Mouse (Mus musculus) intestine, embryonic 16.5 days (tissue): ENCODE measurements around the gene Lcn6. TPM values are rescaled to one million over a fixed set of nuclear protein-coding genes. Genes with fewer than 3 reads are reported as not detected.

Source experiments
- ATAC-seq: fragments of 200-750 bp; cut with Nextera tagmentation; 2 replicates; pipeline ENCODE4 v1.8.0; 2017; ENCODE audit warnings: moderate TSS enrichment, moderate library complexity
- H3K27ac ChIP-seq: fragments of 300-500 bp; sonication (generic); 2 replicates; pipeline ENCODE4 v1.5.1; 2014; ENCODE audit warnings: mild to moderate bottlenecking, low read length
- H3K27me3 ChIP-seq: fragments of 300-500 bp; sonication (generic); replicated peaks from 2 replicates; pipeline ENCODE4 v1.6.1; 2014; ENCODE audit warnings: low read length, control low read depth, mixed read lengths; ENCODE audit not compliant: control insufficient read depth, insufficient read depth
- H3K36me3 ChIP-seq: fragments of 300-500 bp; sonication (generic); 2 replicates; pipeline ENCODE4 v1.6.1; 2014; ENCODE audit warnings: low read length, control low read depth; ENCODE audit not compliant: control insufficient read depth, insufficient read depth
- H3K4me1 ChIP-seq: fragments of 300-500 bp; sonication (generic); 2 replicates; pipeline ENCODE4 v1.6.1; 2014; ENCODE audit warnings: low read length, control low read depth, mixed read lengths; ENCODE audit not compliant: control insufficient read depth, insufficient read depth
- H3K4me2 ChIP-seq: fragments of 300-500 bp; sonication (generic); 2 replicates; pipeline ENCODE4 v1.6.1; 2014; ENCODE audit warnings: low read depth, low read length, control low read depth
- H3K4me3 ChIP-seq: fragments of 300-500 bp; sonication (generic); 2 replicates; pipeline ENCODE4 v1.5.1; 2014; ENCODE audit warnings: mild to moderate bottlenecking, low read length
- H3K9ac ChIP-seq: fragments of 300-500 bp; sonication (generic); 2 replicates; pipeline ENCODE4 v1.6.1; 2014; ENCODE audit warnings: low read depth, low read length
- H3K9me3 ChIP-seq: fragments of 300-500 bp; sonication (generic); 2 replicates; pipeline ENCODE4 v1.6.1; 2016; ENCODE audit warnings: low read length, control low read depth; ENCODE audit not compliant: control insufficient read depth
- WGBS: fragments of 180-500 bp; shearing (Covaris S2); extraction: QIAGEN DNeasy Blood & Tissue Kit; methylation state at CpG from one replicate; pipeline ENCODE4 v1.1.7; 2014; 5-methylcytosine and 5-hydroxymethylcytosine counted together
- polyA plus RNA-seq: library from polyadenylated mRNA; unstranded; fragments of >200 nt; fragmentation: Nextera tagmentation; extraction: Ambion mirVana; gene quantifications from 2 replicates; pipeline ENCODE4 v1.2.1, GENCODE M21; 2015

The Lcn6 gene
- polyA plus RNA-seq, 1 experiment from 2014 or later: not detected

DNA sequence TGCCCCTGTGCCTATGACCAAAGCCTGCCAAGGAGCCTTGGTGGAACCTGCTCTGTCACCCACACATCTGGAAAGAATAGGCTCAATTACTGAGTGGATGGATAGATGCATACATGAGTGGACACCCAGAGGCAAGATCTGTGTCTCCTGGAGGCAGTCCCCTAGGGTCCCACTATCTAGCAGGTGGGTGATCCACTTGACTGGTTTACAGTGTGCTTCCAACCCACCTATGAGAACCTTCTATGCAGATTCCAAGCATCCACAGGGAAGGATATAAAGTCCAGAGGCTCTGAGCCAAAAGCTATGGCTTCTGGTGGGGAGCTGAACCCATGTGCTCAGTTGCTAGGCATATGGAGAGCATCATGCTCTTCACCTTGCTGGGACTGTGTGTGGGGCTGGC, 18.9 kb upstream of the Lcn6 start, which contains the start of gene Lcn5:
Gene Lcn5 (plus strand): TSS at position 301 of the 400 bp plus-strand sequence.
- H3K27ac ChIP-seq: no peak within 1 kb of the TSS
- no peak within 1 kb of the TSS for H3K4me2 ChIP-seq
- no peaks in the 10 kb centered on the region for H3K27me3 ChIP-seq
- no peaks in the 10 kb centered on the region for H3K9me3 ChIP-seq
- ATAC-seq: no peak
- H3K4me1 ChIP-seq: no peaks in the 10 kb centered on the region
- no peak within 1 kb of the TSS for H3K9ac ChIP-seq
- H3K36me3 ChIP-seq: no peaks in the 10 kb centered on the region
- H3K4me3 ChIP-seq: no peak within 1 kb of the TSS

DNA sequence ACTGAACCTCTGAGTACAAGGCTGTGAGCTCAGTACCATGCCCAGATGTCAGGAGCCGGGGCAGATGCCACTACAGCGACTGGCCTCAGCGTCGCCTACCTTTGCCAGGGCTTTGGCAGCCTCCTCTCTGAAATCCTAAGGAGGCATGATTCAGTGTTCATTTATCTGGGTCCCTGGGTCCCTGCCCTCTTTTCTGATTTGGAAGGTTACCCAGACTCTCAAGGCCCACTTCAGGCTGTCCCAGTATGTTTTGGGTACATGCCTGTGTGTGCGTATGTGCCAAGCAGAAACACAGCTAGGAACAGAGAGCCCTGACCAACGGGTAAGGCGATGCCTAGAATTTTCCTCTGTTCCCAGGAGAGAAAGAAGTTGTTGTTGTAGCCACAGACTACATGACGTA, 16.3 kb upstream of the Lcn6 start:
- Histone ChIP-seq H3K27ac (no peak overlapping the region), H3K4me1 (no peaks in the 10 kb centered on the region), H3K4me2 (no peak overlapping the region), H3K36me3 (no peaks in the 10 kb centered on the region), H3K27me3 (no peaks in the 10 kb centered on the region), H3K9ac (no peak overlapping the region), H3K4me3 (no peak overlapping the region), H3K9me3 (no peaks in the 10 kb centered on the region)
- no peak for ATAC-seq
- 84% methylated on average over 8 of the region's 8 CpGs for WGBS

- H3K9me3 ChIP-seq: no peaks in the 10 kb centered on the region
- ATAC-seq: no peak
- H3K4me2 ChIP-seq: no peak overlapping the region
- H3K9ac ChIP-seq: no peak overlapping the region
- H3K27me3 ChIP-seq: no peaks in the 10 kb centered on the region
- no peak overlapping the region for H3K4me3 ChIP-seq
- H3K27ac ChIP-seq: no peak overlapping the region
- 86% methylated on average over 6 of the region's 6 CpGs for WGBS
- H3K36me3 ChIP-seq: no peaks in the 10 kb centered on the region
- no peaks in the 10 kb centered on the region for H3K4me1 ChIP-seq
These were observed 15.2 kb upstream of the Lcn6 start for GRCm38 (mm10) chr2:25661245-25661970.

DNA sequence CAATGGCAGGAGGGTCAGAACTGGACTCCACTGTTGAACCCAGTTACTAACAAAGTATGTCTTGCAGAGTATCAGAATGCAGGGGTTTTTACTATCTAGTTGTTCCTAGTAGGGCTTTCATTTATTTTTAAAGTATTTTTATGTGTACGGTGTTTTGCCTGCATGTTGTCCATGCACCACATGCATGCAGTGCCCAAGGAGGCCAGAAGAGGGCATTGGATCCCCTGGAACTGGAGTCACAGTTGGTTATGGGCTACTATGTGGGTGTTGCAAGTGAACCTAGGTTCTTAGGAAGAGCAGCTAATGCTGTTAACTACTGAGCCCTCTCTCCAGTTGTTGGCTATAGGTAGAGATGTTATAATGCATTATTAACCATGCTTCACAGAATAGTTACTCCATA, 13.1 kb upstream of the Lcn6 start:
- no peaks in the 10 kb centered on the region for H3K4me1 ChIP-seq
- H3K9ac ChIP-seq: no peak overlapping the region
- H3K36me3 ChIP-seq: no peaks in the 10 kb centered on the region
- ATAC-seq: no peak
- H3K27ac ChIP-seq: no peak overlapping the region
- H3K4me2 ChIP-seq: no peak overlapping the region
- no peak overlapping the region for H3K4me3 ChIP-seq
- H3K9me3 ChIP-seq: no peaks in the 10 kb centered on the region
- H3K27me3 ChIP-seq: no peaks in the 10 kb centered on the region
- WGBS: 60% methylated on average over 1 of the region's 1 CpGs

GRCm38 (mm10) chr2:25664125-25664524, 12.5 kb upstream of the Lcn6 start:
- H3K4me1 ChIP-seq: no peaks in the 10 kb centered on the region
- H3K4me2 ChIP-seq: no peak overlapping the region
- 88% methylated on average over 5 of the region's 5 CpGs for WGBS
- ATAC-seq: no peak
- no peak overlapping the region for H3K4me3 ChIP-seq
- no peak overlapping the region for H3K9ac ChIP-seq
- no peaks in the 10 kb centered on the region for H3K9me3 ChIP-seq
- no peaks in the 10 kb centered on the region for H3K36me3 ChIP-seq
- no peaks in the 10 kb centered on the region for H3K27me3 ChIP-seq
- H3K27ac ChIP-seq: no peak overlapping the region

- no peak overlapping the region for H3K27ac ChIP-seq
- ATAC-seq: no peak
- no peaks in the 10 kb centered on the region for H3K27me3 ChIP-seq
- no peak overlapping the region for H3K9ac ChIP-seq
- no peaks in the 10 kb centered on the region for H3K9me3 ChIP-seq
- H3K4me3 ChIP-seq: no peak overlapping the region
- WGBS: 63% methylated on average over 1 of the region's 1 CpGs
- no peak overlapping the region for H3K4me2 ChIP-seq
- H3K36me3 ChIP-seq: no peaks in the 10 kb centered on the region
- H3K4me1 ChIP-seq: no peaks in the 10 kb centered on the region
These were observed 10.1 kb upstream of the Lcn6 start for GRCm38 (mm10) chr2:25666516-25666915.

DNA sequence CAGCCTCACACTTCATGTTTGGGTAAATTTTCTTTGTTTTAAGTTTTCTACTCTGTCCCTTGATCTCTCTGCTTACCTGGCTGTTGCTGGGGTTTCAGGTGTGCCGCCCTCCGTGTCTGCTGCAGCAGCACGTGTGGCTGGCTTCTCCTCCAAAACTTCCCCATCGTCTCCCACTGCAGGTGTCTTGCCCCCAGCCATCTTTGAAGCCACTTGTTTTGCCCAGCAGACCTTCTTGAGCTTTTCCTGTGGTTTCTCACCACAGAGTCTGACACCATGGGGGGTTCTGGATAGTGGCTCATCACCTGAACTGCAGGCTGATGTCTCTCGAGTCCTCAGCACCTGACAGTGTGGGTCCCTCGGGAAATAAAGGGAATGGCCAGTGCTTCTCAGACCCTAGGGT, 3.0 kb downstream of the Lcn6 start:
- Histone ChIP-seq H3K9ac (no peak overlapping the region), H3K27me3 (0 out of 2 replicates have a peak, but pooled peaks cover 2% of the 10 kb centered on the region), H3K27ac (no peak overlapping the region), H3K4me2 (no peak overlapping the region), H3K4me3 (no peak overlapping the region), H3K4me1 (no peaks in the 10 kb centered on the region), H3K9me3 (no peaks in the 10 kb centered on the region), H3K36me3 (no peaks in the 10 kb centered on the region)
- no peak for ATAC-seq
- WGBS: 78% methylated on average over 6 of the region's 6 CpGs

DNA sequence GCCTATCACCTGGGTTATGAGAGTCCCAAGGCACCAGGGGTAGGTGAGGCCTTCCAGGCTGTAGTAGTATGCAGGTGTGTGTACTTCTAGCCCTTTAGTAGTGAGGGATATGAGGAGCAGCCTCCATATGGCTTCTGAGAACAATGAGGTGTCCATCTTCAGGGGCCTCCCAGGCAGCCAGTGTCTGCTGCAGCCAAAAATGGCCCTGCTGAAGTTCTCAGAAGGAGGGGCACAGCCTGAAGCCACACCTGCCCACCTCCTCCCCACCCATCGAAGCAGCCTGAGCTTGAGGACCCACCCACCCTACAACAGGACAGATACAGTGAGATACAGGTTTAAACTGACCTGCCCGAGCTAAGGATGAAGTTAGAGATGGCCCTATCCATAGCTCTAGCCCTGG, 5.8 kb downstream of the Lcn6 start, which contains the start of gene Lcn10:
Gene Lcn10 (plus strand): TSS at position 301 of the 400 bp plus-strand sequence.
- Histone ChIP-seq H3K4me2 (no peak within 1 kb of the TSS), H3K4me3 (no peak within 1 kb of the TSS), H3K27me3 (0 out of 2 replicates have a peak, but pooled peaks cover 1% of the 10 kb centered on the region), H3K4me1 (no peaks in the 10 kb centered on the region), H3K27ac (no peak within 1 kb of the TSS), H3K9me3 (no peaks in the 10 kb centered on the region), H3K36me3 (no peaks in the 10 kb centered on the region), H3K9ac (no peak within 1 kb of the TSS)
- WGBS: 63% methylated on average over 2 of the region's 2 CpGs
- no peak for ATAC-seq

GRCm38 (mm10) chr2:25686941-25687340, 10.4 kb downstream of the Lcn6 start:
- no peak overlapping the region for H3K4me3 ChIP-seq
- H3K27me3 ChIP-seq: no peaks in the 10 kb centered on the region
- no peaks in the 10 kb centered on the region for H3K9me3 ChIP-seq
- H3K36me3 ChIP-seq: no peaks in the 10 kb centered on the region
- H3K9ac ChIP-seq: no peak overlapping the region
- 80% methylated on average over 4 of the region's 4 CpGs for WGBS
- H3K27ac ChIP-seq: no peak overlapping the region
- no peaks in the 10 kb centered on the region for H3K4me1 ChIP-seq
- ATAC-seq: no peak
- no peak overlapping the region for H3K4me2 ChIP-seq

DNA sequence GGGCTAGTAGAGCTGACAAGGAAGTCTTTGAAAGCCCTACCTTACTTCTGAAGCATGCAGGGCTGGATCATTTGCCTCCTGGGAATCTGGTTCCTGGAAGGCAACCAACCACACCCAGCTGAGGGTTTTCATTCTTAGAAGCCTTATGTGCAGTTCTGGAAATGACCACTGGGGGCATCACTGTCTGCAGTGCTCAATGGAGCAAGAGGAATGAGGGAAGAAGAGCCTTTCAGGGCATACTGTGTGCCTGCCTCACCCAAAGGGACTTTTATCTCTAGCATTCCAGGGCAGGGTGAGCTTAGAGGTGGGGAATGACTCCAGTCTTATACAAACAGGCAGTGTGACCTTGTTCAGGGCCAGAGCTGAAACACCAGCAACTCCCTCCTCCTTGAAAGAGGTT, 18.0 kb downstream of the Lcn6 start:
- H3K4me2 ChIP-seq: no peak overlapping the region
- H3K27ac ChIP-seq: no peak overlapping the region
- H3K4me3 ChIP-seq: no peak overlapping the region
- peak; percentile 79 for ATAC-seq
- no peak overlapping the region for H3K9ac ChIP-seq
- H3K36me3 ChIP-seq: no peaks in the 10 kb centered on the region
- no peaks in the 10 kb centered on the region for H3K27me3 ChIP-seq
- no peaks in the 10 kb centered on the region for H3K9me3 ChIP-seq
- H3K4me1 ChIP-seq: no peaks in the 10 kb centered on the region
